Mouse (Mus musculus) liver, embryonic 15.5 days (tissue): ENCODE measurements around the gene Pnmal1. TPM values are rescaled to one million over a fixed set of nuclear protein-coding genes. Genes with fewer than 3 reads are reported as not detected.

Experiments
- ATAC-seq: fragments of 200-750 bp; cut with Nextera tagmentation; 2 replicates; pipeline ENCODE4 v1.8.0; 2017; ENCODE audit warnings: moderate number of reproducible peaks, mild to moderate bottlenecking, moderate library complexity; ENCODE audit not compliant: insufficient read depth
- H3K27ac ChIP-seq: fragments of 300-500 bp; sonication (generic); replicated peaks from 2 replicates; pipeline ENCODE4 v1.5.1; 2015; ENCODE audit warnings: mild to moderate bottlenecking, inconsistent platforms
- H3K27me3 ChIP-seq: fragments of 300-500 bp; sonication (generic); 2 replicates; pipeline ENCODE4 v1.6.1; 2015; ENCODE audit warnings: mild to moderate bottlenecking, inconsistent platforms
- H3K36me3 ChIP-seq: fragments of 300-500 bp; sonication (generic); replicated peaks from 2 replicates; pipeline ENCODE4 v1.6.1; 2015; ENCODE audit warnings: moderate library complexity, mild to moderate bottlenecking, inconsistent platforms
- H3K4me1 ChIP-seq: fragments of 300-500 bp; sonication (generic); replicated peaks from 2 replicates; pipeline ENCODE4 v1.6.1; 2015; ENCODE audit warnings: inconsistent platforms
- H3K4me2 ChIP-seq: fragments of 300-500 bp; sonication (generic); 2 replicates; pipeline ENCODE4 v1.6.1; 2015; ENCODE audit warnings: moderate library complexity, mild to moderate bottlenecking, inconsistent platforms
- H3K4me3 ChIP-seq: fragments of 300-500 bp; sonication (generic); replicated peaks from 2 replicates; pipeline ENCODE4 v1.5.1; 2015; ENCODE audit warnings: mild to moderate bottlenecking, inconsistent platforms
- H3K9ac ChIP-seq: fragments of 300-500 bp; sonication (generic); 2 replicates; pipeline ENCODE4 v1.6.1; 2015; ENCODE audit warnings: moderate library complexity, mild to moderate bottlenecking, inconsistent platforms
- H3K9me3 ChIP-seq: fragments of 300-500 bp; sonication (generic); replicated peaks from 2 replicates; pipeline ENCODE4 v1.6.1; 2016; ENCODE audit warnings: inconsistent platforms
- WGBS: fragments of 180-500 bp; shearing (Covaris S2); methylation state at CpG from one replicate; pipeline ENCODE4 v1.1.7; 2015; ENCODE audit warnings: mixed read lengths; ENCODE audit not compliant: insufficient replicate concordance; 5-methylcytosine and 5-hydroxymethylcytosine counted together
- polyA plus RNA-seq: library from polyadenylated mRNA; unstranded; fragments of >200 nt; fragmentation: Nextera tagmentation; extraction: Ambion mirVana; gene quantifications from 2 replicates; pipeline ENCODE4 v1.2.1, GENCODE M21; 2015

The Pnmal1 gene
- polyA plus RNA-seq, 1 experiment from 2014 or later, result 0.05 TPM

GRCm38 (mm10) chr7:16990006-16990744, 30.7 kb downstream of the Pnmal1 start:
- Histone ChIP-seq H3K4me3 (no peak overlapping the region; the same call in 1 of the 2 replicates), H3K4me2 (peak overlapping the region; percentile 40), H3K4me1 (peaks cover 29% of the 10 kb centered on the region), H3K36me3 (no peaks in the 10 kb centered on the region), H3K9me3 (no peaks in the 10 kb centered on the region), H3K9ac (no peak overlapping the region; the same call in 1 of the 2 replicates), H3K27ac (peak overlapping the region; percentile 24; the same call in 1 of the 2 replicates), H3K27me3 (peaks cover 19% of the 10 kb centered on the region)
- ATAC-seq, result no peak
- WGBS, result 21% methylated on average over 15 of the region's 15 CpGs

- Histone ChIP-seq H3K4me3 (no peak overlapping the region), H3K27me3 (peaks cover 23% of the 10 kb centered on the region), H3K9me3 (no peaks in the 10 kb centered on the region), H3K9ac (no peak overlapping the region), H3K4me2 (no peak overlapping the region), H3K36me3 (no peaks in the 10 kb centered on the region), H3K4me1 (peaks cover 41% of the 10 kb centered on the region), H3K27ac (no peak overlapping the region; the same call in 1 of the 2 replicates)
- 55% methylated on average over 18 of the region's 18 CpGs for WGBS
- ATAC-seq, result no peak
Measured at GRCm38 (mm10) chr7:16991681-16992450, 32.4 kb downstream of the Pnmal1 start.

- Histone ChIP-seq H3K9me3 (no peaks in the 10 kb centered on the region), H3K4me2 (peak within 1 kb of the TSS; percentile 64), H3K4me1 (peaks cover 41% of the 10 kb centered on the region), H3K4me3 (peak within 1 kb of the TSS; percentile 56), H3K27me3 (peaks cover 23% of the 10 kb centered on the region), H3K9ac (no peak within 1 kb of the TSS), H3K36me3 (no peaks in the 10 kb centered on the region), H3K27ac (no peak within 1 kb of the TSS; the same call in 1 of the 2 replicates)
- WGBS, result 77% methylated on average over 5 of the region's 5 CpGs
- ATAC-seq, result no peak
Measured at GRCm38 (mm10) chr7:16992451-16992807, 33.0 kb downstream of the Pnmal1 start, which contains the start of gene Ccdc8. TSS of gene Ccdc8 (plus strand) at chr7:16992708.

DNA sequence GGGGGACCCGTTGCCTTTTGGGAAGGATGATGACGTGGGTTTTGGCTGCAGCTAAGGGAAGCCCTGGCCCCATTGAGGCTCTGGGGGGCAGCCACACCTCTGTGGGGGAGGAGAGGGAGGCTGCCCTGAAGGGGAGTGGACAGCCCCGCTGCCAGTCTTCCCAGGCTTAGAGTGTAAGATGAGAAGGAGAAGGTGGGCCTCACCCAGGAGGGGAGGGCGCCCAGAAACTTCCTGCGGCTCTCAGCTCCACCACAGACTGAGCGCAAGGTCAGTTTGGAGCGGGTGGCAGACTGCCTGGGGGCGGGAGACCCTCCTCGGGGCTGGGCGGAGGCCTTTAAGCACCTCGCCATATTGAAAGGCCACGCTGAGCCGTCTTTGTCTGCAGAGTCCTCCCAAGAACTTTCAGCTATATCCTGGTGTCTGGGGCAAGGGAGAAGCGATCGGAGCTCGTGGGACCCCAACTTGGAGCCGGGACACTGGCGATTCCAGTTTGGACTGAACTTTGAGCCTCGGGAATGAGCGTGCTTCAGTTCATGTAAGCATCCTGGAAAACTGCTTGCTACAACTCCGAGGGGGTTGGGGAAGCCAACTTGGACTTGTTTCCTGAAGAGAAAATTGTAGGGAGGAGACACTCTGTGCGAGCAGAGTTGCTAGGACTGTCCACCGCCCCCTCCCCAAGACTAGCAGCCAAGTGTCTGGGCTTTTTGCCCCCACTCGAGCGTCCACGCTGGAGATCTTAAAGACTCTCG, 34.3 kb downstream of the Pnmal1 start:
- WGBS, result 2% methylated on average over 27 of the region's 27 CpGs
- H3K27ac ChIP-seq, result peak overlapping the region; percentile 53; the same call in 1 of the 2 replicates

DNA sequence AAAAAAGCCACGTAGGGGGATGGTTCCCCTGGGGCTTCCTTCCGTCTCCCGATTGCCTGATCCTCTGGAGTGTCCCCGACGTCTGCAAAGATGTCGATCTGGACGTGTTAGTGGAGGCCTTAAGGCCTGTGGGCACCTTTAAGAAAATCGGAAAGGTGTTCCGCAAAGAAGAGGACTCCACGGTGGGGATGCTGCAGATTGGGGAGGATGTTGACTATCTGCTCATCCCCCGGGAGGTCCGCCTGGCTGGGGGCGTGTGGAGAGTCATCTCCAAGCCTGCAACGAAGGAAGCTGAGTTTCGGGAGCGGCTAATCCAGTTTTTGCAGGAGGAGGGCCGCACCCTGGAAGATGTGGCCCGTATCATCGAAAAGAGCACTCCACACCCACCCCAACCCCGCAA, 34.9 kb downstream of the Pnmal1 start:
- Histone ChIP-seq H3K27ac (peak overlapping the region; percentile 53; the same call in 1 of the 2 replicates), H3K9me3 (no peaks in the 10 kb centered on the region), H3K4me1 (peaks cover 58% of the 10 kb centered on the region), H3K36me3 (no peaks in the 10 kb centered on the region), H3K9ac (peak overlapping the region; percentile 40), H3K27me3 (peaks cover 23% of the 10 kb centered on the region), H3K4me2 (peak overlapping the region; percentile 64), H3K4me3 (peak overlapping the region; percentile 56)
- no peak for ATAC-seq
- 7% methylated on average over 20 of the region's 20 CpGs for WGBS

More for the DNA sequence above, 34.3 kb downstream of the Pnmal1 start:
- H3K4me3 ChIP-seq, result peak overlapping the region; percentile 56
- peaks cover 23% of the 10 kb centered on the region for H3K27me3 ChIP-seq
- peak; percentile 84 for ATAC-seq
- peak overlapping the region; percentile 40 for H3K9ac ChIP-seq
- peaks cover 53% of the 10 kb centered on the region for H3K4me1 ChIP-seq
- no peaks in the 10 kb centered on the region for H3K36me3 ChIP-seq
- peak overlapping the region; percentile 64 for H3K4me2 ChIP-seq
- no peaks in the 10 kb centered on the region for H3K9me3 ChIP-seq

DNA sequence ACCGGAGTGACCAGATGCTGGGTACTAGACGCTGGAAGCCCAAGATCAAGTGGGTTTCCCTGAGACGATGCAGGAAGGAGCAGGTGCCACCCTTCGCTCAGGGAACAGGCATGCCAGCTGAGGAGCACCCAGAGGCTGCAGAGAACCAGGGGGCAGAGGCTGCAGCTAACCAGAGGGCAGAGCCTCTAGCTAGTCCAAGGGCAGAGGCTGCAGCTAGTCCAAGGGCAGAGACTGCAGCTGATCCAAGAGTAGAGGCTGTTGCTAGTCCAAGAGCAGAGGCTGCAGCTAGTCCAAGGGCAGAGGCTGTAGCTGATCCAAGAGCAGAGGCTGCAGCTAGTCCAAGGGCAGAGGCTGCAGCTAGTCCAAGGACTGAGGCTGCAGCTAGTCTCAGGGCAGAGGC, 35.9 kb downstream of the Pnmal1 start:
- no peak for ATAC-seq
- H3K4me3 ChIP-seq, result peak overlapping the region; percentile 56

GRCm38 (mm10) chr7:16999233-16999632, 39.8 kb downstream of the Pnmal1 start:
- peak; percentile 62 for ATAC-seq
- no peak overlapping the region for H3K9ac ChIP-seq
- H3K4me2 ChIP-seq, result peak overlapping the region; percentile 54
- peaks cover 54% of the 10 kb centered on the region for H3K4me1 ChIP-seq
- 24% methylated on average over 4 of the region's 4 CpGs for WGBS
- H3K27me3 ChIP-seq, result peaks cover 14% of the 10 kb centered on the region
- H3K36me3 ChIP-seq, result peaks cover 4% of the 10 kb centered on the region
- H3K4me3 ChIP-seq, result no peak overlapping the region
- peak overlapping the region; percentile 65; the same call in 1 of the 2 replicates for H3K27ac ChIP-seq
- no peaks in the 10 kb centered on the region for H3K9me3 ChIP-seq

More for the DNA sequence above, 35.9 kb downstream of the Pnmal1 start:
- no peaks in the 10 kb centered on the region for H3K9me3 ChIP-seq
- H3K27me3 ChIP-seq, result peaks cover 23% of the 10 kb centered on the region
- H3K27ac ChIP-seq, result no peak overlapping the region
- 78% methylated on average over 4 of the region's 4 CpGs for WGBS
- H3K9ac ChIP-seq, result no peak overlapping the region
- no peaks in the 10 kb centered on the region for H3K36me3 ChIP-seq
- H3K4me2 ChIP-seq, result peak overlapping the region; percentile 64
- peaks cover 61% of the 10 kb centered on the region for H3K4me1 ChIP-seq

DNA sequence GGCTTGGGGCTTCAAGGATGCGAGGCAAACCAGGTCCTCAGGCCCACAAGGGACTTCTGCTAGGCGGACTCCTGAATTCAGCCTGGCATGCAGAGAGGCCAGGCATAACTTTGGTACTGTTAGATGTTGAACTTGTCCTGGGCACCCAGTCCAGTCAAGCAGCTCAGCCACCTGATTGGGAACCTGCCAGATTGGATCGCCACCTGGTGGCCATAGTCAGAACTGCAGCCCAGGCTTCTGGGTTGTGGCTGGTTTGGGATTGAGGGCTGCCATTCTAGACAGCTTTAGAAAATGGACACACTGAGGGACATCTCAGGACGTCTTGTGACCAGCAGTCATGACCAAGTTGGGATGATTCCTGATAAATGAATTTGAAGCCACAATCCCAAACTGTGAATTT, 40.2 kb downstream of the Pnmal1 start:
- H3K4me1 ChIP-seq, result peaks cover 54% of the 10 kb centered on the region
- H3K4me2 ChIP-seq, result peak overlapping the region; percentile 54
- whole genome bisulfite sequencing, result 15% methylated on average over 4 of the region's 4 CpGs

DNA sequence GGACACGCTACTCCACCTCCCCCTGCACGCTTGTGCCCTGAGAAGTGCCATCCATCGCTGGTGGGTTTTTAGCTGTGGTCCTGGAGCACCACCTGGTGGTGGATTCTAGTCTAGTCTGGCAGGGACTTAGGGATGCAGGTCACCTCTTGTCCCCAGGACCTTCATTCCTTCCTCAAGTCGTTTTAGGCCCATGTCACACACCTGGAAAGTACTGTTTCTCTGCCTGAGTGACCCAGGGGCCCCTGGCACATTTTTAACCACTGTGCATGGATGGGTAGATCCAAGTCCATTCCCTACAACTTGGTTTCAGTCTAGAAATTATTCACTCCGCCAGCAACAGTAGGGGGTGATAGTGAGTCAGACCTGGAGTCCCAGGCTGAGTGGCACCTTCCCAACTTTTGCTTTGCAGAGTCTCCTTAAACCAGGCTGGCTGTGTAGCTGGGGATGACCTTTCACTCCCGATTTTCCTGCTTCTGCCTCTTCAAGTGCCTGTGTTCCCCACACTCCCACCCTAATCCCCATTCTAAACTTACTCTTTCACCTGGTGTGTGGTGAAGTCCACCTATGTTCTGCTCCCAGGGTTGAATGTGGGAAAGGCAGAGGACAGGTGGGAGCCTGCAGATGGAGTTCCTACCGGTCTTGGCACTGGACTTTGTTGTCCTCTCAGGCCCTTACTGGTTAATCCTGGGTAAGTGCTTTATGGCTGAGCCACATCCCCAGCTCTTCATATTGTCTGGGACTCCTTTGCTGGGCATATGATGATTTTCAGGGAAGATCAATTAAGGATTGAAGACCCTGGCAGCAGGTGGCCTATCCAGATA, 43.1 kb downstream of the Pnmal1 start:
- 0 out of 2 replicates have a peak, but pooled peaks have one; percentile 22 for ATAC-seq
- Histone ChIP-seq H3K4me1 (peaks cover 41% of the 10 kb centered on the region), H3K9me3 (no peaks in the 10 kb centered on the region), H3K4me3 (no peak overlapping the region), H3K9ac (no peak overlapping the region), H3K36me3 (peaks cover 37% of the 10 kb centered on the region), H3K27ac (peak overlapping the region; percentile 34), H3K4me2 (no peak overlapping the region), H3K27me3 (no peaks in the 10 kb centered on the region)
- WGBS, result 17% methylated on average over 7 of the region's 7 CpGs

More for the DNA sequence above, 40.2 kb downstream of the Pnmal1 start:
- ATAC-seq, result peak; percentile 48
- H3K9me3 ChIP-seq, result no peaks in the 10 kb centered on the region
- no peak overlapping the region for H3K9ac ChIP-seq
- H3K27me3 ChIP-seq, result peaks cover 10% of the 10 kb centered on the region
- peaks cover 8% of the 10 kb centered on the region for H3K36me3 ChIP-seq
- peak overlapping the region; percentile 65; the same call in 1 of the 2 replicates for H3K27ac ChIP-seq
- H3K4me3 ChIP-seq, result no peak overlapping the region
